Mouse (Mus musculus) cerebellum, postnatal 14 days (tissue): ENCODE data around the gene Vmn2r17.

Experiments used
- DNase-seq, 2 experiments: peaks; one replicate each; pipeline ENCODE4 v3.0.0; 2021; ENCODE audit warnings: mixed read lengths in 2 of 2

The Vmn2r17 gene

DNA sequence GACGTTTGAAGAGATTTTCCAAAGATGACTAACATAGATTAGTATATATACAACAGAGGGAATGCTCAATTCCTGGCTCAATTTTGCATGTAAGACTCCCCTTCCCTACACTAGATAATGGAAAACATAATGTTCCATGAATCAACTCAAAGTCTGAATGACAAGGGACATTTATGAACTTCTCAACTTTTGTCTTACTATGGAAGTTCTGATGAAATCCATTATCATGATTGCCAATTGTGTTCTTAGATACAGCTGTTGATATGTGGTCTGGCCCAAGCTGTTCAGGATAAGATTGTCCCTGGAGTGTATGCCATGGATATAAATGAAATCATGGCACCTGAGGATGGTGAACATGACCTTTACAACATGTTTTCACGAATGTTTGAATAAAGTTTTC, at the start of gene Vmn2r17:
TSS of gene Vmn2r17 (plus strand) at position 301 of the 400 bp plus-strand sequence.
- DNase-seq, result no peak

DNA sequence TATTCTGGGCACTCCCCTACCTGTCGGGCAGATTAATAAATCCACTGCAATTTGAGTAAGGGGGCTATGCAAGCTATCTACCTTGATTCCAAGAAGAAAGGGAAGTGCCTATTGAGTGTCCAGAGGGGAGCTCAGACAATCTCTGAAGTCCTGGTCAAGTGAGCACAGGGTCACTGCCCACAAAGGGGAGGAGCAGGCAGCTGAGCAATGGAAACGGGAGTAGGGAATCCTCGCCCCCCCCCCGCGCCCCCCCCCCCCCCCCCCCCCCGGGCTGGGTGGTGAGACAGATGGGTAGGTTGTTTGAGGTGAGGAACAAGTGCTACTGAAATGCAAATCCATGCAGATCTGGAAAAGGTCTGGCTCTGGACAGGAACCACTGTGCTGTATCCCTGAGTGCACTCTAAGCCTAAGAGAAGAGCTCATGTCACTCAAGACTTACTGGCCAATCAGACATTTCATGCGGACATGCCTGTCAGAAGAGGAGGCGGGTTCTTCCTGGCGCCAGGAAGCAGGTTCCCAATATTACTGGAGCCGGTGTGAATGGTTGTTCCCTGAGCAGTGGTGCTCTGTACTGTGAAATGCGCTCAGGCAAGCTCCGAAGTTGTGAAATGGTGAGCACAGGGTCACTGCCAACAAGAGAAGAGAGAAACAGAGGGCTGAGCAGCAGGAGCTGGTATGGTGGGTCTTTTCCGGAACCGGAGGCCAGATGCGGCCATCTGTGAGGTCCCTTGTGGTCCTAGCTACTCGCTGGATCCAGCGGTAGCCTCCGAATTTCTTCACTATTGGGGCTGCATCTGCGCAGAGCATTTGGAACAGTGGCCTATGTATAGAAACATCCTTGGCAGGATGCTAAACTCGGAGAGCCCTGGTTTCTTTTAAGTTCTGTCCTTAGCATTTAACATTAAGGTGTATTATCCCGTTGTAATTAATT, 47.4 kb downstream of the Vmn2r17 start:
- peak; percentile 19 to 27 for DNase-seq

DNA sequence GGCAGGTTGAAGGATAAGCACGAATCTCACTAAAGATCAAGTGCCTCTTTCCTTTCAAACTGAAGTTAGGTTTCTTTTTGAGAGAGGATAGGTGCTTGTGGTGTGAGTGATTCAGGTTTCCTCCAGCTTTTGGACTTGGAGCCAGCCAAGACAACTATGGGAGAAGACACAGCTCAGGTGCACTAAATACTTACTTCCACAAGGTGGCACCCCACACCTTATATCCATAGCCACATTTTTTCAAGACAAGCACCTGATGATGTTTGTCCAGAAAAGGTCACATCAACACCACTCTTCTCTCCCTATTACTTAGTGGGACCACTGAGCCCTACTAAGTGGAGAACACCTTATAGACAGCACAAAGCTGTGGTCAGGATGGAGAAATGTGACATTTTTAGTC, 87.2 kb downstream of the Vmn2r17 start:
- DNase-seq, result peak; percentile 40 to 46
